Mouse (Mus musculus) forebrain, embryonic 15.5 days (tissue): ENCODE measurements at regions not wholly inside any gene's neighbourhood (a gene's known extent, or its start where the extent isn't known, plus 50 kb on each side); places are given as distances from the start of the nearest gene placed in this dataset.

ENCODE experiments used
- ATAC-seq: fragments of 200-750 bp; cut with Nextera tagmentation; replicated peaks from 2 replicates; pipeline ENCODE4 v1.8.0; 2017; ENCODE audit warnings: mild to moderate bottlenecking, moderate TSS enrichment, moderate library complexity
- H3K27ac ChIP-seq: fragments of 300-500 bp; sonication (generic); replicated peaks from 2 replicates; pipeline ENCODE4 v1.5.1; 2015; ENCODE audit warnings: mild to moderate bottlenecking, inconsistent platforms
- H3K27me3 ChIP-seq: fragments of 300-500 bp; sonication (generic); 2 replicates; pipeline ENCODE4 v1.6.1; 2015; ENCODE audit warnings: inconsistent platforms
- H3K36me3 ChIP-seq: fragments of 300-500 bp; sonication (generic); 2 replicates; pipeline ENCODE4 v1.6.1; 2015; ENCODE audit warnings: mild to moderate bottlenecking, inconsistent platforms
- H3K4me1 ChIP-seq: fragments of 300-500 bp; sonication (generic); 2 replicates; pipeline ENCODE4 v1.6.1; 2015; ENCODE audit warnings: inconsistent platforms
- H3K4me2 ChIP-seq: fragments of 300-500 bp; sonication (generic); replicated peaks from 2 replicates; pipeline ENCODE4 v1.6.1; 2015; ENCODE audit warnings: mild to moderate bottlenecking, inconsistent platforms
- H3K4me3 ChIP-seq: fragments of 300-500 bp; sonication (generic); 2 replicates; pipeline ENCODE4 v1.5.1; 2015; ENCODE audit warnings: mild to moderate bottlenecking, inconsistent platforms
- H3K9ac ChIP-seq: fragments of 300-500 bp; sonication (generic); replicated peaks from 2 replicates; pipeline ENCODE4 v1.6.1; 2015; ENCODE audit warnings: mild to moderate bottlenecking, inconsistent platforms
- H3K9me3 ChIP-seq: fragments of 300-500 bp; sonication (generic); 2 replicates; pipeline ENCODE4 v1.6.1; 2016; ENCODE audit warnings: inconsistent platforms
- WGBS: fragments of 180-500 bp; shearing (Covaris S2); methylation state at CpG from one replicate; pipeline ENCODE4 v1.1.7; 2015; ENCODE audit warnings: mixed read lengths; 5-methylcytosine and 5-hydroxymethylcytosine counted together

GRCm38 (mm10) chr4:127423855-127424254 lies 65.9 kb upstream of the Gjb5 start:
- no peak overlapping the region for H3K4me2 ChIP-seq
- no peak overlapping the region for H3K9ac ChIP-seq
- H3K9me3 ChIP-seq, result no peaks in the 10 kb centered on the region
- H3K4me1 ChIP-seq, result peaks cover 15% of the 10 kb centered on the region
- H3K27ac ChIP-seq, result no peak overlapping the region
- no peak overlapping the region for H3K4me3 ChIP-seq
- H3K36me3 ChIP-seq, result no peaks in the 10 kb centered on the region
- WGBS, result 56% methylated on average over 7 of the region's 7 CpGs
- no peak for ATAC-seq
- no peaks in the 10 kb centered on the region for H3K27me3 ChIP-seq

DNA sequence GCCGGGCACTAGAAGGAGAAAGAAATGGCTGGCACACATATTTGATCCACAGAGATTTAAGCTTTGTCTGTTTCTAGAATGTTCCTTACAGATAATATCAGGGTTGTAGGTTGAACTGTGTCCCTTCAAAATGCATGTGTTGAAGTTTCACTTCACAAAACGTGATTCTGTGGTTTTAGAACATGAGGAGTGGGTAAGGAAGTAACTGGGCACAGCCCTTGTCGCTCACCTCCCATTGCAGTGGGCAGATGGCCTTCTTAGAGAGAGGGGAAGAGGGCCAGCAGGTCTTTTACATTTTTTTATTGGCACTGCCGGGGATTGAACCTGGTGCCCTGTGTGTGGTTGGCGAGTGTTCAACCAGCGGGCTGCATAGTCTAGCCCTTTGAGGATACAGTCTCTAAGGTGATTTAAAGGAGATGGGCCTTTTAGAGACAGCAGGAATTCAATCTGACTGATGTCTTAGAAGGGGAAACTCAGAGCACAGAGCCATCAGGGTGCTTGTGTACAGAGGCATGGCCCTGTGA lies 64.0 kb upstream of the Gjb5 start:
- Histone ChIP-seq H3K27me3 (no peaks in the 10 kb centered on the region), H3K36me3 (no peaks in the 10 kb centered on the region), H3K4me3 (no peak overlapping the region), H3K4me2 (no peak overlapping the region), H3K9me3 (no peaks in the 10 kb centered on the region), H3K4me1 (peaks cover 32% of the 10 kb centered on the region), H3K27ac (no peak overlapping the region), H3K9ac (no peak overlapping the region)
- 81% methylated on average over 6 of the region's 6 CpGs for WGBS
- no peak for ATAC-seq

DNA sequence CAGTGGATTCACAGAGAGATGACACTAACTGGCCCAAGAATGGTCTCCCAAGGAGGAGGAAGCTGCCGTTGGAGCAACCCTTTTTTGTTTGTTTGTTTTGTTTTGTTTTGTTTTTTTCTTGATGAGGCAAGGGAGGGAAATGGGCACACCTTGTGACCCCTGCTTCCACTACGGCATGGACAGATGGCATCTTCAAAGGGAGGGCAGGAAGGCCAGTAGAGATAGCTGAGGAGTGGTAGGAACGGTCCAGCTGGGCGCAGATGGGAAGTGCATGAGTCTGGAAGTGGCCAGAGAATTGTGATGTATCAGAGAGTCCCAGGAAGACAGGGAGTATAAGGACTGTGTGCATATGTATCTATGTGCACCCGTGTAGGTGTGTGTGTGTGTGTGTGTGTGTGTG lies 63.1 kb upstream of the Gjb5 start:
- 86% methylated on average over 5 of the region's 5 CpGs for WGBS
- Histone ChIP-seq H3K36me3 (no peaks in the 10 kb centered on the region), H3K9me3 (no peaks in the 10 kb centered on the region), H3K27me3 (no peaks in the 10 kb centered on the region), H3K9ac (no peak overlapping the region), H3K27ac (no peak overlapping the region), H3K4me1 (peaks cover 40% of the 10 kb centered on the region), H3K4me3 (no peak overlapping the region), H3K4me2 (no peak overlapping the region)
- no peak for ATAC-seq

GRCm38 (mm10) chr4:127419786-127420120 lies 61.8 kb upstream of the Gjb5 start:
- H3K4me2 ChIP-seq, result peak overlapping the region; percentile 16; the same call in 1 of the 2 replicates
- no peak; the same call in 1 of the 2 replicates for ATAC-seq
- H3K9me3 ChIP-seq, result no peaks in the 10 kb centered on the region
- H3K27me3 ChIP-seq, result no peaks in the 10 kb centered on the region
- H3K9ac ChIP-seq, result 0 out of 2 replicates have a peak overlapping the region, but pooled peaks have one; percentile 17
- H3K27ac ChIP-seq, result peak overlapping the region; percentile 75
- WGBS, result 27% methylated on average over 8 of the region's 8 CpGs
- H3K4me3 ChIP-seq, result no peak overlapping the region
- H3K4me1 ChIP-seq, result peaks cover 46% of the 10 kb centered on the region
- no peaks in the 10 kb centered on the region for H3K36me3 ChIP-seq

GRCm38 (mm10) chr4:127419062-127419785 lies 61.2 kb upstream of the Gjb5 start:
- peak overlapping the region; percentile 16; the same call in 1 of the 2 replicates for H3K4me2 ChIP-seq
- H3K27ac ChIP-seq, result peak overlapping the region; percentile 75
- H3K36me3 ChIP-seq, result no peaks in the 10 kb centered on the region
- H3K9me3 ChIP-seq, result no peaks in the 10 kb centered on the region
- no peak overlapping the region for H3K4me3 ChIP-seq
- peaks cover 49% of the 10 kb centered on the region for H3K4me1 ChIP-seq
- H3K9ac ChIP-seq, result peak overlapping the region; percentile 17; the same call in 1 of the 2 replicates
- peak; percentile 61 for ATAC-seq
- H3K27me3 ChIP-seq, result no peaks in the 10 kb centered on the region
- 11% methylated on average over 22 of the region's 22 CpGs for WGBS

- WGBS, result 30% methylated on average over 7 of the region's 7 CpGs
- Histone ChIP-seq H3K9ac (no peak overlapping the region), H3K36me3 (no peaks in the 10 kb centered on the region), H3K9me3 (no peaks in the 10 kb centered on the region), H3K4me1 (peaks cover 50% of the 10 kb centered on the region), H3K4me2 (no peak overlapping the region; the same call in 1 of the 2 replicates), H3K27me3 (no peaks in the 10 kb centered on the region), H3K4me3 (no peak overlapping the region), H3K27ac (peak overlapping the region; percentile 66)
- ATAC-seq, result peak; percentile 84
These were observed 58.9 kb upstream of the Gjb5 start for GRCm38 (mm10) chr4:127416906-127417305.

GRCm38 (mm10) chr4:127413997-127414964 lies 56.3 kb upstream of the Gjb5 start:
- Histone ChIP-seq H3K27ac (peak overlapping the region; percentile 43), H3K4me2 (no peak overlapping the region), H3K36me3 (no peaks in the 10 kb centered on the region), H3K4me1 (peaks cover 47% of the 10 kb centered on the region), H3K9me3 (no peaks in the 10 kb centered on the region), H3K4me3 (no peak overlapping the region), H3K27me3 (no peaks in the 10 kb centered on the region), H3K9ac (no peak overlapping the region)
- ATAC-seq, result no peak
- 49% methylated on average over 14 of the region's 14 CpGs for WGBS
